In genomic region chr11:102411704-102412103, GRCm38 (mm10) we compare ENCODE assay signal across 8 mouse cellular contexts. TPM values are rescaled to one million over a fixed set of nuclear protein-coding genes. Genes with fewer than 3 reads are reported as not detected.
A peak's percentile ranks its signal among the peaks of the same experiment; 100 is the strongest.
DNase-seq lines count a peak whose midpoint lies in the region; ATAC-seq and TF ChIP-seq lines count a peak whose summit lies in the region.

No protein-coding gene starts in this region.

- H3K27ac ChIP-seq in liver, postnatal 0 days (ENCODE audit: low read depth), result peak overlapping the region; percentile 46

- H3K27me3 ChIP-seq in liver, postnatal 0 days (ENCODE audit: insufficient read depth, low read length), result no peaks in the 10 kb centered on the region

- peak; percentile 61 for DNase-seq in 3134 (ENCODE audit: extremely low read depth, insufficient read length, low spot score)
- DNase-seq in MEL-GATA-1-ER (ENCODE audit: extremely low read depth, low read depth), result peak; percentile 74
- DNase-seq in cerebellum, postnatal 10 days, result peak; percentile 95 to 97
- peak; percentile 91 for DNase-seq in gastrocnemius, postnatal 36 days
- peak; percentile 92 for DNase-seq in large intestine, adult 2 months (ENCODE audit: low read depth, low spot score)
- peak; percentile 94 for DNase-seq in liver, postnatal 0 days
- peak; percentile 83 for DNase-seq in retina, postnatal 7 days (ENCODE audit: low read depth, low spot score)
- DNase-seq in urinary bladder, adult 18-20 months (ENCODE audit: low spot score in 2 of 2), result peak; percentile 80 to 86

- TF ChIP-seq CTCF in liver, postnatal 0 days (IDR thresholded peaks at IDR 0.05; ENCODE audit: low read depth), result peak; percentile 98

- no peak overlapping the region for H3K9ac ChIP-seq in liver, postnatal 0 days (replicated peaks)

- H3K9me3 ChIP-seq in liver, postnatal 0 days (ENCODE audit: low read length), result no peaks in the 10 kb centered on the region

- H3K4me2 ChIP-seq in liver, postnatal 0 days (ENCODE audit: low read depth, low read length), result peak overlapping the region; percentile 24; the same call in 1 of the 2 replicates

- peaks cover 22% of the 10 kb centered on the region for H3K4me1 ChIP-seq in liver, postnatal 0 days (ENCODE audit: insufficient read depth)

- no peak for ATAC-seq in liver, postnatal 0 days

- intact Hi-C loops in gastrocnemius, postnatal 36 days (cut with DNase I), result loop anchor here (2.0 kb wide), 1 partner anchor 105 kb away; no protein-coding TSS in a partner anchor

- no peak for TF ChIP-seq EP300 in liver, postnatal 0 days (IDR thresholded peaks at IDR 0.05; ENCODE audit: low read depth)

- no peak overlapping the region for H3K4me3 ChIP-seq in liver, postnatal 0 days (ENCODE audit: low read depth, low read length)

- 5% methylated on average over 11 of the region's 11 CpGs for WGBS in large intestine, adult 2 months
- WGBS in liver, postnatal 0 days (ENCODE audit: insufficient replicate concordance), result 8% methylated on average over 11 of the region's 11 CpGs

- H3K36me3 ChIP-seq in liver, postnatal 0 days (replicated peaks; ENCODE audit: insufficient read depth, low read length), result no peaks in the 10 kb centered on the region

RNA-seq across cellular contexts. Expression of gene Slc25a39, which starts 4.0 kb away (rescaled TPM):
- 10 to 100 TPM; 56.2 to 64.3 TPM for total RNA-seq in gastrocnemius, postnatal 36 days (2021)
- 332 and 343 TPM in 2 replicates for polyA plus RNA-seq in large intestine, adult 2 months (2012; rRNA removed)
- 510 and 522 TPM in 2 replicates for polyA plus RNA-seq in liver, postnatal 0 days (2015; fragmentation: Nextera tagmentation; extraction: Ambion mirVana)

RNA-seq across cellular contexts. Expression of gene Grn, which starts 18.4 kb away (rescaled TPM):
- total RNA-seq in gastrocnemius, postnatal 36 days (2021), result 10 to 100 TPM; 23.5 to 24.8 TPM
- 110 and 122 TPM in 2 replicates for polyA plus RNA-seq in large intestine, adult 2 months (2012; rRNA removed)
- 156 and 161 TPM in 2 replicates for polyA plus RNA-seq in liver, postnatal 0 days (2015; fragmentation: Nextera tagmentation; extraction: Ambion mirVana)

RNA-seq across cellular contexts. Expression of gene Rundc3a, which starts 18.5 kb away (rescaled TPM):
- total RNA-seq in gastrocnemius, postnatal 36 days (2021), result not detected
- 4.3 and 4.6 TPM in 2 replicates for polyA plus RNA-seq in large intestine, adult 2 months (2012; rRNA removed)
- polyA plus RNA-seq in liver, postnatal 0 days (2015; fragmentation: Nextera tagmentation; extraction: Ambion mirVana), result 1.8 and 2.4 TPM in 2 replicates

RNA-seq across cellular contexts. Expression of gene Fam171a2, which starts 35.8 kb away (rescaled TPM):
- 1 to 10 TPM; 1.4 to 1.6 TPM for total RNA-seq in gastrocnemius, postnatal 36 days (2021)
- 2.1 and 3.9 TPM in 2 replicates for polyA plus RNA-seq in large intestine, adult 2 months (2012; rRNA removed)
- polyA plus RNA-seq in liver, postnatal 0 days (2015; fragmentation: Nextera tagmentation; extraction: Ambion mirVana), result 0.23 and 0.72 TPM in 2 replicates

RNA-seq across cellular contexts. Expression of gene Slc4a1, which starts 45.7 kb away (rescaled TPM):
- under 1 TPM in 1 of 2 experiments, not detected in 1; 0.31 TPM for total RNA-seq in gastrocnemius, postnatal 36 days (2021)
- 0.01 and 0.10 TPM in 2 replicates for polyA plus RNA-seq in large intestine, adult 2 months (2012; rRNA removed)
- polyA plus RNA-seq in liver, postnatal 0 days (2015; fragmentation: Nextera tagmentation; extraction: Ambion mirVana), result 311 and 329 TPM in 2 replicates
